Mouse (Mus musculus) C2C12 (cell line): ENCODE measurements around the gene Rabif. TPM values are rescaled to one million over a fixed set of nuclear protein-coding genes. Genes with fewer than 3 reads are reported as not detected.
A peak's percentile ranks its signal among the peaks of the same experiment; 100 is the strongest.

Experiments used
- H3K27me3 ChIP-seq: one replicate; pipeline ENCODE4 v1.6.1; 2011; ENCODE audit not compliant: control insufficient read depth, insufficient read depth, insufficient read length
- H3K36me3 ChIP-seq: one replicate; pipeline ENCODE4 v1.6.1; 2011; ENCODE audit not compliant: control insufficient read depth, insufficient read depth
- H3K4me3 ChIP-seq: one replicate; pipeline ENCODE4 v1.5.1; 2011; ENCODE audit warnings: mild to moderate bottlenecking, control low read depth; ENCODE audit not compliant: poor library complexity, insufficient read depth, severe bottlenecking
- H3K79me2 ChIP-seq: one replicate; pipeline ENCODE4 v1.6.1; 2011; ENCODE audit not compliant: control insufficient read depth, insufficient read depth
- H3K79me3 ChIP-seq: one replicate; pipeline ENCODE4 v1.6.1; 2011; ENCODE audit warnings: low read depth, control low read depth
- H3ac ChIP-seq: one replicate; pipeline ENCODE3; 2011; ENCODE audit warnings: low read depth; ENCODE audit not compliant: control insufficient read depth, insufficient read length
- CEBPB ChIP-seq: IDR thresholded peaks from one replicate; pipeline ENCODE4 v1.6.1; 2011; ENCODE audit warnings: low read depth, mild to moderate bottlenecking, control low read depth, moderate library complexity
- CTCF ChIP-seq: IDR thresholded peaks from one replicate; pipeline ENCODE4 v1.5.1; 2011; ENCODE audit not compliant: control insufficient read depth, insufficient read depth, insufficient read length
- FOSL1 ChIP-seq: IDR thresholded peaks from one replicate; pipeline ENCODE4 v1.8.0; 2011; ENCODE audit warnings: mild to moderate bottlenecking, low read length; ENCODE audit not compliant: poor library complexity, insufficient read depth, severe bottlenecking
- MAX ChIP-seq: IDR thresholded peaks from one replicate; pipeline ENCODE4 v1.6.1; 2011; ENCODE audit warnings: mild to moderate bottlenecking, control low read depth
- MYOD1 ChIP-seq: IDR thresholded peaks from one replicate; pipeline ENCODE4 v1.6.1; 2011; ENCODE audit warnings: low read depth; ENCODE audit not compliant: control insufficient read depth, insufficient read length
- MYOG ChIP-seq: IDR thresholded peaks from one replicate; pipeline ENCODE4 v1.6.1; 2011; ENCODE audit not compliant: control insufficient read depth, insufficient read length; ENCODE audit errors: extremely low read depth
- USF1 ChIP-seq: IDR thresholded peaks from one replicate; pipeline ENCODE4 v1.6.1; 2011; ENCODE audit warnings: low read depth, mild to moderate bottlenecking, control low read depth, moderate library complexity
- polyA plus RNA-seq: library from polyadenylated mRNA; unstranded; fragments of >200 nt; fragmentation: generic; extraction: Trizol; gene quantifications from one replicate; pipeline ENCODE4 v1.2.1, GENCODE M21; 2012; ENCODE audit warnings: missing spikeins

Rabif gene
- polyA plus RNA-seq, 1 experiment: 15.6 TPM

- no peaks in the 10 kb centered on the region for H3K79me3 ChIP-seq
- H3ac ChIP-seq: no peak within 1 kb of the TSS
- TF ChIP-seq CEBPB: no peak
- TF ChIP-seq CTCF: no peak
- no peak for TF ChIP-seq MYOG
- TF ChIP-seq USF1: no peak
- no peak for TF ChIP-seq MAX
- no peak for TF ChIP-seq FOSL1
- no peak for TF ChIP-seq MYOD1
- no peaks in the 10 kb centered on the region for H3K36me3 ChIP-seq
- H3K27me3 ChIP-seq: no peaks in the 10 kb centered on the region
- no peak within 1 kb of the TSS for H3K4me3 ChIP-seq
- H3K79me2 ChIP-seq: no peaks in the 10 kb centered on the region
Measured at GRCm38 (mm10) chr1:134549632-134550132, 55.2 kb downstream of the Rabif start, which contains the start of gene Mgat4e. Gene Mgat4e (minus strand): TSS chr1:134549682.

- no peaks in the 10 kb centered on the region for H3K27me3 ChIP-seq
- no peak overlapping the region for H3ac ChIP-seq
- H3K4me3 ChIP-seq: no peak overlapping the region
- TF ChIP-seq CEBPB (no peak), MYOD1 (no peak)
- no peaks in the 10 kb centered on the region for H3K36me3 ChIP-seq
- H3K79me2 ChIP-seq: no peaks in the 10 kb centered on the region
- H3K79me3 ChIP-seq: no peaks in the 10 kb centered on the region
Measured at GRCm38 (mm10) chr1:134551869-134552268, 57.4 kb downstream of the Rabif start.

GRCm38 (mm10) chr1:134552396-134552795 lies 57.9 kb downstream of the Rabif start:
- H3K79me2 ChIP-seq: no peaks in the 10 kb centered on the region
- no peaks in the 10 kb centered on the region for H3K27me3 ChIP-seq
- TF ChIP-seq CTCF: no peak
- no peak for TF ChIP-seq FOSL1
- TF ChIP-seq MYOD1: no peak
- TF ChIP-seq MYOG: no peak
- no peak for TF ChIP-seq USF1
- TF ChIP-seq CEBPB: no peak
- H3K36me3 ChIP-seq: no peaks in the 10 kb centered on the region
- no peak overlapping the region for H3ac ChIP-seq
- no peaks in the 10 kb centered on the region for H3K79me3 ChIP-seq
- no peak overlapping the region for H3K4me3 ChIP-seq

- Histone ChIP-seq H3K79me2 (no peaks in the 10 kb centered on the region), H3K36me3 (no peaks in the 10 kb centered on the region), H3K4me3 (no peak overlapping the region), H3ac (no peak overlapping the region), H3K79me3 (no peaks in the 10 kb centered on the region), H3K27me3 (no peaks in the 10 kb centered on the region)
- TF ChIP-seq MYOG (no peak), USF1 (no peak), CEBPB (no peak)
Measured at GRCm38 (mm10) chr1:134555240-134555870, 60.9 kb downstream of the Rabif start.

GRCm38 (mm10) chr1:134555871-134556670 lies 61.6 kb downstream of the Rabif start:
- TF ChIP-seq CTCF (no peak), MYOG (no peak), MYOD1 (no peak), CEBPB (no peak)
- H3K4me3 ChIP-seq: peak overlapping the region; percentile 28
- H3ac ChIP-seq: peak overlapping the region; percentile 56
- no peaks in the 10 kb centered on the region for H3K27me3 ChIP-seq
- no peaks in the 10 kb centered on the region for H3K79me3 ChIP-seq
- no peaks in the 10 kb centered on the region for H3K79me2 ChIP-seq
- no peaks in the 10 kb centered on the region for H3K36me3 ChIP-seq

- TF ChIP-seq CEBPB: no peak
- TF ChIP-seq MYOG: no peak
- no peak for TF ChIP-seq USF1
- no peak for TF ChIP-seq MYOD1
- no peak for TF ChIP-seq MAX
- TF ChIP-seq FOSL1: no peak
- TF ChIP-seq CTCF: no peak
- no peaks in the 10 kb centered on the region for H3K79me3 ChIP-seq
- peaks cover 5% of the 10 kb centered on the region for H3K79me2 ChIP-seq
- peak overlapping the region; percentile 56 for H3ac ChIP-seq
- H3K27me3 ChIP-seq: no peaks in the 10 kb centered on the region
- peak overlapping the region; percentile 28 for H3K4me3 ChIP-seq
- no peaks in the 10 kb centered on the region for H3K36me3 ChIP-seq
Measured at GRCm38 (mm10) chr1:134556671-134557218, 62.3 kb downstream of the Rabif start.

Other genes with a start within 250 kb of the Rabif start
- gene Myog, start 204.7 kb upstream of the Rabif start, polyA plus RNA-seq: 22.0 TPM
- 0.35 TPM for gene Ppfia4, start 161.7 kb upstream of the Rabif start, polyA plus RNA-seq
- gene Tmem183a, start 132.7 kb upstream of the Rabif start, polyA plus RNA-seq: 85.2 TPM
- gene 4933406M09Rik, start 108.7 kb upstream of the Rabif start, polyA plus RNA-seq: not detected
- 68.4 TPM for gene Cyb5r1, start 89.1 kb upstream of the Rabif start, polyA plus RNA-seq
- gene Adipor1, start 79.3 kb upstream of the Rabif start, polyA plus RNA-seq: 65.7 TPM
- gene Klhl12, start 39.1 kb upstream of the Rabif start, polyA plus RNA-seq: 6.5 TPM
- gene Mgat4e, start 55.0 kb downstream of the Rabif start, polyA plus RNA-seq: not detected
- gene Kdm5b, start 65.5 kb downstream of the Rabif start, polyA plus RNA-seq: 3.4 TPM
- 0.15 TPM for gene Syt2, start 152.0 kb downstream of the Rabif start, polyA plus RNA-seq